Mouse (Mus musculus) MEL (cell line): ENCODE results near the gene Sgk1. TPM values are rescaled to one million over a fixed set of nuclear protein-coding genes. Genes with fewer than 3 reads are reported as not detected.

Experiments used
- DNase-seq: peaks from one replicate; pipeline ENCODE4 v3.0.0; 2011; ENCODE audit warnings: low read depth, low spot score
- H3K27ac ChIP-seq: 2 replicates; pipeline ENCODE4 v1.5.1; 2012; ENCODE audit warnings: low read depth, mild to moderate bottlenecking, control low read depth, low read length, moderate library complexity; ENCODE audit not compliant: control insufficient read depth
- H3K27me3 ChIP-seq, 2 experiments: fragments of 150-350 bp in 1 of 2; sonication (generic) in 1 of 2; 2 replicates each; pipeline ENCODE4 v1.6.1; 2012; ENCODE audit warnings: low read length in 2 of 2, mild to moderate bottlenecking in 2 of 2, improper control_type of control experiment in 1 of 2, moderate library complexity in 1 of 2; ENCODE audit not compliant: insufficient read depth in 2 of 2, control insufficient read depth in 1 of 2
- H3K36me3 ChIP-seq, 2 experiments: 2 replicates each; pipeline ENCODE4 v1.6.1; 2012 to 2014; ENCODE audit warnings: low read length in 2 of 2, improper control_type of control experiment in 1 of 2, inconsistent platforms in 1 of 2, mild to moderate bottlenecking in 1 of 2; ENCODE audit not compliant: insufficient read depth in 2 of 2, control insufficient read depth in 1 of 2
- H3K4me1 ChIP-seq, 2 experiments: fragments of 150-350 bp in 1 of 2; sonication (generic) in 1 of 2; 2 replicates each; pipeline ENCODE4 v1.6.1; 2012; ENCODE audit warnings: low read length in 2 of 2, improper control_type of control experiment in 1 of 2, mild to moderate bottlenecking in 1 of 2; ENCODE audit not compliant: insufficient read depth in 2 of 2, control insufficient read depth in 1 of 2
- H3K4me3 ChIP-seq, 2 experiments: fragments of 150-350 bp in 1 of 2; sonication (generic) in 1 of 2; 2 replicates each; pipeline ENCODE4 v1.5.1; 2012; ENCODE audit warnings: low read depth in 2 of 2, low read length in 2 of 2, mild to moderate bottlenecking in 2 of 2, moderate library complexity in 2 of 2, control low read depth in 1 of 2, improper control_type of control experiment in 1 of 2; ENCODE audit not compliant: control insufficient read depth in 1 of 2, insufficient read depth in 1 of 2
- H3K79me2 ChIP-seq: 2 replicates; pipeline ENCODE4 v1.6.1; 2012; ENCODE audit warnings: mild to moderate bottlenecking, low read length, moderate library complexity; ENCODE audit not compliant: control insufficient read depth, poor library complexity, insufficient read depth
- H3K9ac ChIP-seq: 2 replicates; pipeline ENCODE4 v1.6.1; 2012; ENCODE audit warnings: low read depth, mild to moderate bottlenecking, control low read depth, low read length, moderate library complexity; ENCODE audit not compliant: control insufficient read depth, poor library complexity, severe bottlenecking
- H3K9me3 ChIP-seq: fragments of 150-350 bp; sonication (generic); replicated peaks from 2 replicates; pipeline ENCODE4 v1.6.1; 2012; ENCODE audit warnings: mild to moderate bottlenecking, low read length, improper control_type of control experiment, moderate library complexity; ENCODE audit not compliant: insufficient read depth
- BHLHE40 ChIP-seq: IDR thresholded peaks from 2 replicates; pipeline ENCODE4 v1.6.1; 2012; ENCODE audit warnings: low read depth, mild to moderate bottlenecking, inconsistent platforms, low read length, improper control_type of control experiment, borderline replicate concordance
- CHD1 ChIP-seq: IDR thresholded peaks from 2 replicates; pipeline ENCODE4 v1.6.1; 2012; ENCODE audit warnings: low read depth, mild to moderate bottlenecking, inconsistent platforms, low read length, improper control_type of control experiment
- CTCF ChIP-seq, 3 experiments: IDR thresholded peaks in 2 of 3; conservative IDR thresholded peaks in 1 of 3; 2 replicates each; pipeline ENCODE4 v1.5.1; 2011 to 2012; ENCODE audit warnings: low read length in 3 of 3, low read depth in 2 of 3, mild to moderate bottlenecking in 2 of 3, improper control_type of control experiment in 1 of 3, inconsistent platforms in 1 of 3, mixed read lengths in 1 of 3, moderate library complexity in 1 of 3; ENCODE audit not compliant: control insufficient read depth in 1 of 3, insufficient read depth in 1 of 3, poor library complexity in 1 of 3, severe bottlenecking in 1 of 3
- E2F4 ChIP-seq: IDR thresholded peaks from 2 replicates; pipeline ENCODE4 v1.6.1; 2011; ENCODE audit warnings: low read depth, low read length, improper control_type of control experiment, borderline replicate concordance
- ELF1 ChIP-seq: IDR thresholded peaks from 2 replicates; pipeline ENCODE4 v1.6.1; 2014; ENCODE audit warnings: low read depth, mild to moderate bottlenecking, inconsistent platforms, low read length, improper control_type of control experiment, moderate library complexity
- GATA1 ChIP-seq: IDR thresholded peaks from 2 replicates; pipeline ENCODE4 v1.6.1; 2011; ENCODE audit warnings: low read depth, low read length, improper control_type of control experiment
- HCFC1 ChIP-seq: IDR thresholded peaks from 2 replicates; pipeline ENCODE4 v1.6.1; 2012; ENCODE audit warnings: low read depth, mild to moderate bottlenecking, inconsistent platforms, low read length, improper control_type of control experiment, moderate library complexity
- JUND ChIP-seq: IDR thresholded peaks from 2 replicates; pipeline ENCODE4 v1.6.1; 2011; ENCODE audit warnings: low read depth, mild to moderate bottlenecking, improper control_type of control experiment, low read length
- MAZ ChIP-seq: IDR thresholded peaks from 2 replicates; pipeline ENCODE4 v1.6.1; 2012; ENCODE audit warnings: low read depth, mild to moderate bottlenecking, inconsistent platforms, low read length, improper control_type of control experiment
- RAD21 ChIP-seq: IDR thresholded peaks from 2 replicates; pipeline ENCODE4 v1.6.1; 2011; ENCODE audit warnings: mild to moderate bottlenecking, low read depth, low read length, improper control_type of control experiment
- SIN3A ChIP-seq: IDR thresholded peaks from 2 replicates; pipeline ENCODE4 v1.6.1; 2012; ENCODE audit warnings: low read length, improper control_type of control experiment, inconsistent platforms
- ZNF384 ChIP-seq: IDR thresholded peaks from 2 replicates; pipeline ENCODE4 v1.6.1; 2012; ENCODE audit warnings: low read depth, mild to moderate bottlenecking, inconsistent platforms, low read length, improper control_type of control experiment
- polyA plus RNA-seq, 2 experiments: library from polyadenylated mRNA; stranded (reverse) in 1 of 2; unstranded in 1 of 2; fragments of >175 nt in 1 of 2; fragments of >200 nt in 1 of 2; gene quantifications; 2 replicates each; pipeline versions ENCODE4 v1.2.1 to v1.2.4; 2012; ENCODE audit warnings: low replicate concordance in 2 of 2, low read depth in 1 of 2; ENCODE audit not compliant: insufficient read length in 2 of 2, insufficient read depth in 1 of 2, missing spikeins in 1 of 2
- total RNA-seq: library from RNA; depleted of rRNA; stranded (reverse); fragments of 300-350 nt; gene quantifications from 2 replicates; pipeline ENCODE4 v1.2.3, GENCODE M21; 2012

Sgk1 gene
- total and polyA plus RNA-seq, 3 experiments: 1.6 to 3.2 TPM; not detected in 1

DNA sequence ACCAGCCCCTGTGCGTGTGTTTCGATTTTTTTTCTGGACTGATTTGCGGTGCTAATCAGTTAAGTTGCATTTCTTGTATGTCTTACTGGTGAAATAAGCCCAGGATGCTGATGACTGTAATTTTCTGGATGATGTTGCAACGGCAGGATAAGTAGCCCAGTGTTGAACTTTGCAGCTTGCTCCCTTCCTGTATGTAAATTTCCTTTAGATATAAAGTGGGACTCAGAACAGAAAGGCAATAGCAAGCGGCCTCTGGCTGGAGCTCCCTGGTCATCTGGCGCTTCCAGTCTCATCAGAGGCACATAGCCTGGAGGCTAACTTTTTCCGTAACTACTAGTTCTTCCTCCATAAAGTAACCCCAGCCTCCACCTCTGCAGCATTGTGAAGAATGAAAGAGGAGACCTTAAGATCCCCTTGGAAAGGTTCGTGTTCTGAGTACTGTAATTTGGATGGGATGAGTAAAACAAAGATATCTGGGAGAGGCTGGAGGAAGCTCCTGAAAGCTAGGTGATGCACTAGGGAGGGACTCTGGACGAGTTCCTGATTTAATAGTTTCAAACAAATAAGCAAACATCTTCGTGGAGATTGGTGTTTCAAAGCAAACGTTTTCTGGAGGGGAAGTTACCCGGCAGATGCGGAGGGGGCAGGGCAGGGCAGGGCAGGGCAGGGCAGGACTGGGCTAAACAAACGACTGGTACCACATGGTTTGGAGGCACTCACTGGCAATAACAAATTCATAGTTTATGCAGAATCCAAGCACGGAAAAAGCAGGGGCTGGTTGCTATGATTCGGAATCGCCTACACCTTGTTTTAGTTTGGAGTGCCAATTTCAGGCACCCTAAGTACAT is 110.2 kb downstream of the Sgk1 start:
- Histone ChIP-seq H3K4me1 (no peaks in the 10 kb centered on the region), H3K27me3 (peaks cover 10 to 13% of the 10 kb centered on the region in 2 experiments), H3K79me2 (no peaks in the 10 kb centered on the region), H3K4me3 (no peak overlapping the region), H3K36me3 (peaks cover 0 to 4% of the 10 kb centered on the region in 2 experiments; a peak in 1 of 4 replicates), H3K9ac (no peak overlapping the region), H3K27ac (no peak overlapping the region), H3K9me3 (no peaks in the 10 kb centered on the region)
- TF ChIP-seq SIN3A (no peak), JUND (no peak), ZNF384 (no peak), HCFC1 (no peak), BHLHE40 (no peak), MAZ (no peak), CHD1 (no peak)
- peak; percentile 14 for DNase-seq

DNA sequence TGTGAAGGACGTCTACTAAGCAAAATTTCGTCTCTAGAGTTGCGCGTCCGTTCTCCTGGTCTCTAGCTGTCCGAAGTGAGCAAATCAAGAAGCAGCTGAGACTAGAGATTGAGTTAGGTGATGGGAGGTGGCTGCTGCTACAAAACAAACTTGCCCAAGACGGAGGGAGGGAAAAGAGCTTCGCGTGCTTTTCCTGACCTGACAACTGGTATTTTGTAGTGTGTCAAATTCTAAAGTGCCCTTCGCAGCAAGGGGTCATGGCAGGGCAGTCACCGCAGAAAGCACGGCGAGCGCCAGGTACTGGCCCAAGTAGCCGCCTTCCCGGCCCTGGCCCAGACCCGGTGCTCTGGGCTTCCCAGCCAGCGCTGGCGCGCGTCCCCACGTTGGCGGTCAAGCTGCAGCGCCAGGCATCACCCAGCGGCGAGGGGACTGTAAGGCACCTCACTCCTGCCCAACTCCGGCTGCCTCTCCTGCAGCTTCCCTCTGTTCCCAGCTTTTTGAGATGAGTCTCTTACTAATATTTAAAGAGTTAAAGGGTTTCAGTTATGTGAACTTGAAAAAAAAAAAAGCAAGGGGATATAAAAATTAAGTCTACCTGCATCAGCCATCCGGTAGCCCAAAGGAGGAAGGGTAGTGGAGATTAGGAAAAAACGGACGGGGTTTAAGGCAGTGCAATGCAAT is 111.0 kb downstream of the Sgk1 start:
- H3K9ac ChIP-seq: no peak overlapping the region
- H3K9me3 ChIP-seq: no peaks in the 10 kb centered on the region
- TF ChIP-seq E2F4: no peak
- peak in 2 of 3 experiments; percentile 36 to 47; a peak in 4 of 6 replicates for TF ChIP-seq CTCF (IDR thresholded peaks at IDR 0.05 in 2 of 3, conservative IDR thresholded peaks at IDR 0.05 in 1 of 3; ENCODE audit: control insufficient read depth in 1 of 3, insufficient read depth in 1 of 3, low read depth in 2 of 3, low read length in 3 of 3, poor library complexity in 1 of 3, severe bottlenecking in 1 of 3)
- peak; percentile 17 for TF ChIP-seq RAD21
- TF ChIP-seq GATA1: no peak
- no peak for TF ChIP-seq ELF1
- peak; percentile 52 for DNase-seq
- peaks cover 0 to 4% of the 10 kb centered on the region in 2 experiments; a peak in 1 of 4 replicates for H3K36me3 ChIP-seq
- peak overlapping the region; percentile 31 to 41; a peak in 3 of 4 replicates for H3K4me3 ChIP-seq
- H3K79me2 ChIP-seq: no peaks in the 10 kb centered on the region
- H3K27me3 ChIP-seq: peaks cover 6 to 13% of the 10 kb centered on the region in 2 experiments
- H3K4me1 ChIP-seq: no peaks in the 10 kb centered on the region
- H3K27ac ChIP-seq: no peak overlapping the region
